Mouse (Mus musculus): ENCODE data around the gene Ptpn18. TPM values are rescaled to one million over a fixed set of nuclear protein-coding genes. Genes with fewer than 3 reads are reported as not detected.

Ptpn18 gene
- polyA plus RNA-seq, 1 experiment from 2014 or later: 7.8 TPM

Small RNAs within 50 kb of the gene (microRNA-seq; reads per million reads assigned to microRNA genes)
- 4.1 reads per million, percentile 6 among the genes with 10 or more reads in this experiment for gene Mir5103

Other genes with a start within 250 kb of the Ptpn18 start
- 52.0 and 55.9 TPM in 2 replicates for gene Ccdc115, start 20.1 kb upstream of the Ptpn18 start, polyA plus RNA-seq (2016; fragmentation: Nextera tagmentation; extraction: Ambion mirVana)
- 126 and 158 TPM in 2 replicates for gene Imp4, start 19.9 kb upstream of the Ptpn18 start, polyA plus RNA-seq (2016; fragmentation: Nextera tagmentation; extraction: Ambion mirVana)
- not detected in 2 replicates for gene Prss39, start 38.6 kb downstream of the Ptpn18 start, polyA plus RNA-seq (2016; fragmentation: Nextera tagmentation; extraction: Ambion mirVana)
- not detected in 2 replicates for gene Cfc1, start 75.9 kb downstream of the Ptpn18 start, polyA plus RNA-seq (2016; fragmentation: Nextera tagmentation; extraction: Ambion mirVana)
- gene Prss40, start 101.2 kb downstream of the Ptpn18 start, polyA plus RNA-seq (2016; fragmentation: Nextera tagmentation; extraction: Ambion mirVana): not detected in 2 replicates
- not detected in 2 replicates for gene Amer3, start 119.9 kb downstream of the Ptpn18 start, polyA plus RNA-seq (2016; fragmentation: Nextera tagmentation; extraction: Ambion mirVana)